Mouse (Mus musculus) cerebellum, adult 9-10 months (tissue): ENCODE data around the gene 2700049A03Rik.

Experiments
- DNase-seq: peaks from one replicate; pipeline ENCODE4 v3.0.0; 2022

The 2700049A03Rik gene

DNA sequence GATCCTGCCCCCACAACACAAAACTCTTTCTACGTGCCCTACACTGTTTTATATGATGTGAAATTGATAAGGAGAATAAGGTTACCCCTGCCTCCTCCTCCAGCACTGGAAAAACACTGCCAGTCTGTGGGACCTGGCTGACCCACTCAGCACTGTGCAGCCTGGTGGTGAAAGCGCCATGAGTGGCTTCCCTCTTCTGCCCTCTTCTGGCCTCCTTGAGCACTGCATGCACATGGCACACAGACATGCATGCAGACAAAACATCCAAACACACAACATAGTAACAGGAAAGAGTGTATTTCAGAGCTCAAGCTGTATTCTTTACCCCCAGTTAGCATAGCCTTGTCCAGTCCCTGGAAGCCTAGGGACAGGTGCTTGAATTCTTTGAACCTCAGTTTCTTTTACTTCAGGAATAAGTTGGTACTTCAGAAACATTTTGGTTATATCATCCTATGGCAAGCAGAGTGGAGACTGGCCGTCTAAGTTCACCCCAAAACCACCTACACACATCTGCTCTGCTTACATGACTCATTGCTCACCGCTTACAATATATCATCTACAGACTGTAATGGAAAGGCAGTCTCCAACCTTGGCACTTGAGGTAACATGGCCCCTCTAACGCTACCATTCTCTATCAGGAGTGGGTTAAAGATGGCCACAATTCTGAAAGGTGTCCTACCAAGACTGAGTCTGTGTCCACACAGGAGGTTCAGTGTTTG, 138.0 kb downstream of the 2700049A03Rik start:
- DNase-seq: no peak

DNA sequence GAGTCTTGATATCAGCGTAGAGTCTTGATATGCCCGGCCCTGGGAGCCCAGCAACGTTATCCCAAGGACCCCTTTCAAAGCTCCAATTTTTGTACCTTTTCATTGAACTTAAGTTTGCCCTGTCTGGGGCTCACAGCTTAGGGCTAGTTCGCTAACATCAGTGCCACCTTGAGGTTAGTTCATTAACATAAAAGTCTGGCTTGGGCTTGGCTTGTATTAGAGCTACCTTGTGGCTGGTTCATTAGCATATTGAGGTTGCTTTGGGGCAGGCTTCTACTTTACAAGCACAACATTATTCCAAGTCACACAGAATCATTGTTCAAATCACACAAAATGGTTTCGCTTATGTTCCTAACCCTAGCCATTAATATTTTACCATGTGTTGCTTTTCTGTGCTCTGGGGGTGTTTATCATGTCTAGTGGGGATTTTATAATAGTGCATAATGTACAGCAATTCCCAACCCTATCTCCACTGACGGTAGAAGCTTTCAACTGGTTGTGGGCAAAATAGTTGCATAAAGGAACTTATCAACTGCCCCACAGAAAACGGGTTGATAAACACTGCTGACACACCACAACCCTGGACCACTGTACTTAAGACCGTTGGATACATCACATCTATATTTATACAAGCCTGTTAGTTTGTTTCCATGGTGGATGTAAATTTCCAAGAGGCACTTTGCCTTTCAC, 139.4 kb downstream of the 2700049A03Rik start:
- DNase-seq: no peak

DNA sequence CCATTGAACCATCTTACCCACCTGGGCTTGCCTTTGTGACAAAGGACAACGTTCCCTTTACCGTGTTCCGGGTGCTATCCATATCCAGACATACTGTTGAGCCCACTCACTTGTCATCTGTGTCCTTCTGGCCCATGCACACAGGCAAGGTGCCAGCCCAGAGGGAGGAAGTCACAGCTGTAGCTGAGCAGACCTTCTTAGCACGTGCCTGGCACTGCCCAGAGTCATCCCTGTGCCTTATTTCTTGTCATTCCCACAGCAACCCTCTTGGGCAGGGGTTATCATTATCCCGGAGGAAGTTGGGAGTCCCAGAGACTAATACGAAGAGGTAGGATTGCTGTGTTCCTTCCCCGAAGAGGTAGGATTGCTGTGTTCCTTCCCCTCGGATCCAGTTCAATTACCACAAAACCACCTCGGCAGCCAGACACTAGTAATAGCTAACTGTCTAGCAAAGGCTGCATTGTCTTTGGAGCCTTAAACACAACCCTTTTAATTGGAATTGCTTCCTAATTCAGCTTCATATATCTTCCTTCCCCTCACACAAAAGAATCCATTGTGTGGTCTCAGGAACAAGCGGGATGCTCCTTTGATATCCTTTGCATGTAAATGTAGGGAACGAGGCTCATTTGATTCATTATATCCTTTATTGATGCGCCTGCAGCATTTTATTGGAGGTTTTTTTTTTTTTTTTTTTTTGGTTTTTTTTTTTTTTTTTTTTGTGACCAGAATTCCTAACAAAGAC, 143.0 kb downstream of the 2700049A03Rik start:
- no peak for DNase-seq

GRCm38 (mm10) chr12:71281201-71281768, 144.6 kb downstream of the 2700049A03Rik start:
- DNase-seq: no peak

GRCm38 (mm10) chr12:71285399-71285798, 148.8 kb downstream of the 2700049A03Rik start:
- no peak for DNase-seq

GRCm38 (mm10) chr12:71290460-71290859, 153.8 kb downstream of the 2700049A03Rik start:
- no peak for DNase-seq
